Mouse (Mus musculus): ENCODE data around the gene Mindy4. TPM values are rescaled to one million over a fixed set of nuclear protein-coding genes. Genes with fewer than 3 reads are reported as not detected.

Gene Mindy4
- polyA plus RNA-seq, 1 experiment from 2014 or later: 15.0 TPM

Small RNA genes lying within 50 kb of the gene (microRNA-seq; reads per million reads assigned to microRNA genes)
- not detected for gene Gm25458

Other genes with a start within 250 kb of the Mindy4 start
- 1.3 and 1.6 TPM in 2 replicates for gene Nod1, start 230.8 kb upstream of the Mindy4 start, polyA plus RNA-seq (2015; fragmentation: Nextera tagmentation; extraction: Ambion mirVana)
- 9.3 and 10.6 TPM in 2 replicates for gene Ggct, start 210.4 kb upstream of the Mindy4 start, polyA plus RNA-seq (2015; fragmentation: Nextera tagmentation; extraction: Ambion mirVana)
- 190 and 212 TPM in 2 replicates for gene Gars, start 165.4 kb upstream of the Mindy4 start, polyA plus RNA-seq (2015; fragmentation: Nextera tagmentation; extraction: Ambion mirVana)
- 0.28 and 0.30 TPM in 2 replicates for gene Crhr2, start 70.4 kb upstream of the Mindy4 start, polyA plus RNA-seq (2015; fragmentation: Nextera tagmentation; extraction: Ambion mirVana)
- not detected in 2 replicates for gene Inmt, start 28.3 kb upstream of the Mindy4 start, polyA plus RNA-seq (2015; fragmentation: Nextera tagmentation; extraction: Ambion mirVana)
- gene Aqp1, start 133.0 kb downstream of the Mindy4 start, polyA plus RNA-seq (2015; fragmentation: Nextera tagmentation; extraction: Ambion mirVana): 1.7 and 4.2 TPM in 2 replicates
- not detected in 2 replicates for gene Ghrhr, start 172.9 kb downstream of the Mindy4 start, polyA plus RNA-seq (2015; fragmentation: Nextera tagmentation; extraction: Ambion mirVana)
- gene Adcyap1r1, start 248.6 kb downstream of the Mindy4 start, polyA plus RNA-seq (2015; fragmentation: Nextera tagmentation; extraction: Ambion mirVana): 18.6 and 21.6 TPM in 2 replicates